ENCODE assay signal across 8 mouse cellular contexts in the genomic region with DNA sequence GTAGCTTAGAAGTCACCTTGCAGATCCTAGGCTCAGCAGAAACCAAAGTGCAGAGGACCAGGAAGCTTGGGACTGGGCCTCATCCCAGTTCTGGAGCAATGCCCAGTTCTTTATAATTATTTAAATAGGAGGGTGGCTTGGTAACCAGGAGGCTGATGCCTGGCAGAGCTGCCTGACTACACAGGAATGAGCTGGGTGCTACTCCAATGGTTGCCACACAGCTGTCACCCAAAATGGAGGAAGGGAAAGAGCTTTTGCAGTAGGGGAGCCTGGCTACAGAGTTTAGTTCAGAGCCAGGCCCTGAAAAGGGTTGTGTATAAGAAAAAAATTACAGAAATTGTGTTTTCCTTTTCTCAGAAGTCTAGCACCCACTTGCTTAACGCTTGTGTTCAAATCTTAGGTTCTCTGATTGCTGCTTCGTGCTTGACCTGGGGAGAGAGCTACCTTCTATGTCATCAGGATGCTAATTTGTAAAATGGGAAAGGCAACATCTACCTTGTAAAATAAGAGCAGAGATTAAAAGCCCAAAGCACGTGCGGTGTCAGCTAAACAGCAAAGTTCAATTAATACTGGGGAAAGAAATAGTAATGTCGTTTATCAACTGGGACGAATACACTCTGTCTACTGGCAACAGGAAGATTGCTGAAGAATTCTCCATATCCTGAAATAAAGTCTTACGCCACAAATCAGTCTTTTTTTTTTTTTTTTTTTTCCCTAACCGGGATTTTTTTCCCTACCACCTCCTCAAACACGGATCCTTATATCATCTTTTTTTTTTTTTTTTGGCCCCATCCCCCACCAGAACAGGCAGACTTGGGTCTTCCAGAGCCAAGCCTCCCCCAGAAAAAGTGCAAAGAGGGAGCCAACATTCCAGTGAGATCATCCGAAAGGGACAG. TPM values are rescaled to one million over a fixed set of nuclear protein-coding genes. Genes with fewer than 3 reads are reported as not detected.
A peak's percentile ranks its signal among the peaks of the same experiment; 100 is the strongest.
DNase-seq lines count a peak whose midpoint lies in the region; ATAC-seq and TF ChIP-seq lines count a peak whose summit lies in the region.

No protein-coding gene starts in this region.

- H3K4me3 ChIP-seq in erythroblast, embryonic 14.5 days (replicated peaks): peak overlapping the region; percentile 59
- peak overlapping the region; percentile 93 for H3K4me3 ChIP-seq in E14TG2a.4 (replicated peaks; ENCODE audit: low read length)
- peak overlapping the region; percentile 98 for H3K4me3 ChIP-seq in embryonic facial prominence, embryonic 14.5 days (ENCODE audit: low read depth, low read length)
- peak overlapping the region; percentile 89 for H3K4me3 ChIP-seq in hindbrain, embryonic 12.5 days
- peak overlapping the region; percentile 97 for H3K4me3 ChIP-seq in stomach, embryonic 15.5 days (replicated peaks)

- peak overlapping the region; percentile 73 for H3K4me2 ChIP-seq in embryonic facial prominence, embryonic 14.5 days (ENCODE audit: low read depth, low read length)
- peak overlapping the region; percentile 63 for H3K4me2 ChIP-seq in hindbrain, embryonic 12.5 days (replicated peaks)
- peak overlapping the region; percentile 58 for H3K4me2 ChIP-seq in stomach, embryonic 15.5 days

- ATAC-seq in erythroblast, adult 5-6 weeks (replicated peaks; ENCODE audit: low FRiP score, poor library complexity, severe bottlenecking): no peak
- peak; percentile 3; the same call in 1 of the 2 replicates for ATAC-seq in embryonic facial prominence, embryonic 14.5 days (ENCODE audit: low read depth)
- ATAC-seq in hindbrain, embryonic 12.5 days (ENCODE audit: low FRiP score): no peak
- no peak for ATAC-seq in stomach, embryonic 15.5 days (ENCODE audit: insufficient read depth, low FRiP score, low read depth)

- peak overlapping the region; percentile 88 for H3K27ac ChIP-seq in embryonic facial prominence, embryonic 14.5 days (replicated peaks; ENCODE audit: low read depth, low read length)
- peak overlapping the region; percentile 92 for H3K27ac ChIP-seq in hindbrain, embryonic 12.5 days
- peak overlapping the region; percentile 92 for H3K27ac ChIP-seq in stomach, embryonic 15.5 days

- DNase-seq in embryonic facial prominence, embryonic 14.5 days (ENCODE audit: low spot score): peak; percentile 76
- peak; percentile 51 to 52 for DNase-seq in layer of hippocampus, postnatal 10 days (ENCODE audit: low spot score in 2 of 2)
- DNase-seq in lung, postnatal 14 days: peak; percentile 52

- peaks cover 10% of the 10 kb centered on the region for H3K4me1 ChIP-seq in erythroblast, embryonic 14.5 days (ENCODE audit: control insufficient read depth)
- peaks cover 75% of the 10 kb centered on the region for H3K4me1 ChIP-seq in E14TG2a.4 (replicated peaks; ENCODE audit: low read depth, low read length)
- H3K4me1 ChIP-seq in embryonic facial prominence, embryonic 14.5 days (ENCODE audit: control insufficient read depth, insufficient read depth, low read length): peaks cover 29% of the 10 kb centered on the region
- H3K4me1 ChIP-seq in hindbrain, embryonic 12.5 days: peaks cover 44% of the 10 kb centered on the region
- H3K4me1 ChIP-seq in stomach, embryonic 15.5 days: peaks cover 27% of the 10 kb centered on the region

- H3K9me3 ChIP-seq in erythroblast, embryonic 14.5 days (ENCODE audit: control insufficient read depth, low read length): peaks cover 2% of the 10 kb centered on the region; the same call in 1 of the 2 replicates
- H3K9me3 ChIP-seq in E14TG2a.4 (ENCODE audit: low read length): no peaks in the 10 kb centered on the region
- no peaks in the 10 kb centered on the region for H3K9me3 ChIP-seq in embryonic facial prominence, embryonic 14.5 days (ENCODE audit: control insufficient read depth, low read length)
- no peaks in the 10 kb centered on the region for H3K9me3 ChIP-seq in hindbrain, embryonic 12.5 days (replicated peaks)
- H3K9me3 ChIP-seq in stomach, embryonic 15.5 days: no peaks in the 10 kb centered on the region

- TF ChIP-seq CTCF in E14TG2a.4 (conservative IDR thresholded peaks at IDR 0.05; ENCODE audit: low read length): no peak

- peaks cover 8% of the 10 kb centered on the region for H3K36me3 ChIP-seq in erythroblast, embryonic 14.5 days (ENCODE audit: control insufficient read depth)
- peaks cover 35% of the 10 kb centered on the region for H3K36me3 ChIP-seq in E14TG2a.4 (ENCODE audit: insufficient read depth, low read length)
- peaks cover 26% of the 10 kb centered on the region; the same call in 1 of the 2 replicates for H3K36me3 ChIP-seq in embryonic facial prominence, embryonic 14.5 days (ENCODE audit: control insufficient read depth, insufficient read depth, low read length)
- peaks cover 17% of the 10 kb centered on the region for H3K36me3 ChIP-seq in hindbrain, embryonic 12.5 days
- no peaks in the 10 kb centered on the region for H3K36me3 ChIP-seq in stomach, embryonic 15.5 days

- peak overlapping the region; percentile 98 for H3K9ac ChIP-seq in embryonic facial prominence, embryonic 14.5 days (ENCODE audit: low read depth, low read length)
- H3K9ac ChIP-seq in hindbrain, embryonic 12.5 days: peak overlapping the region; percentile 97
- peak overlapping the region; percentile 44 for H3K9ac ChIP-seq in stomach, embryonic 15.5 days

- WGBS in embryonic facial prominence, embryonic 14.5 days: 13% methylated on average over 10 of the region's 10 CpGs
- 15% methylated on average over 10 of the region's 10 CpGs for WGBS in hindbrain, embryonic 12.5 days
- 12% methylated on average over 10 of the region's 10 CpGs for WGBS in stomach, embryonic 15.5 days

- H3K27me3 ChIP-seq in erythroblast, embryonic 14.5 days (ENCODE audit: control insufficient read depth): peaks cover 73% of the 10 kb centered on the region
- no peaks in the 10 kb centered on the region for H3K27me3 ChIP-seq in E14TG2a.4 (ENCODE audit: insufficient read depth, low read length)
- H3K27me3 ChIP-seq in embryonic facial prominence, embryonic 14.5 days (replicated peaks; ENCODE audit: control insufficient read depth, insufficient read depth, low read length): no peaks in the 10 kb centered on the region
- no peaks in the 10 kb centered on the region for H3K27me3 ChIP-seq in hindbrain, embryonic 12.5 days
- H3K27me3 ChIP-seq in stomach, embryonic 15.5 days (replicated peaks): no peaks in the 10 kb centered on the region

RNA-seq across cellular contexts. Expression of gene Sptan1, which starts 0.8 kb away (rescaled TPM):
- polyA plus RNA-seq in erythroblast, embryonic 14.5 days (2012): 0.01 and 0.04 TPM in 2 replicates
- total RNA-seq in erythroblast, adult 5-6 weeks (2015; ENCODE audit: low replicate concordance): 16.5 TPM in 2 replicates
- 18.1 and 21.6 TPM in 2 replicates for total RNA-seq in erythroblast, adult 5-6 weeks (2017; ENCODE audit: low replicate concordance)
- polyA plus RNA-seq in embryonic facial prominence, embryonic 14.5 days (2014; fragmentation: Nextera tagmentation; extraction: Ambion mirVana): 149 and 159 TPM in 2 replicates
- 179 and 188 TPM in 2 replicates for polyA plus RNA-seq in hindbrain, embryonic 12.5 days (2016; fragmentation: Nextera tagmentation; extraction: Ambion mirVana)
- 1,000 to 10,000 TPM in 1 of 2 experiments, 100 to 1,000 TPM in 1; 939 to 1,018 TPM for total RNA-seq in layer of hippocampus, postnatal 10 days (2021)
- 74.3 and 78.5 TPM in 2 replicates for polyA plus RNA-seq in stomach, embryonic 15.5 days (2015; fragmentation: Nextera tagmentation; extraction: Ambion mirVana)

RNA-seq across cellular contexts. Expression of gene Gle1, which starts 29.4 kb away (rescaled TPM):
- 6.5 and 7.0 TPM in 2 replicates for polyA plus RNA-seq in erythroblast, embryonic 14.5 days (2012)
- 3.5 and 12.1 TPM in 2 replicates for total RNA-seq in erythroblast, adult 5-6 weeks (2015; ENCODE audit: low replicate concordance)
- 16.0 and 23.0 TPM in 2 replicates for total RNA-seq in erythroblast, adult 5-6 weeks (2017; ENCODE audit: low replicate concordance)
- 44.1 and 54.0 TPM in 2 replicates for polyA plus RNA-seq in embryonic facial prominence, embryonic 14.5 days (2014; fragmentation: Nextera tagmentation; extraction: Ambion mirVana)
- 69.1 and 72.5 TPM in 2 replicates for polyA plus RNA-seq in hindbrain, embryonic 12.5 days (2016; fragmentation: Nextera tagmentation; extraction: Ambion mirVana)
- total RNA-seq in layer of hippocampus, postnatal 10 days (2021): 10 to 100 TPM; 43.4 to 45.0 TPM
- 49.3 and 51.8 TPM in 2 replicates for polyA plus RNA-seq in stomach, embryonic 15.5 days (2015; fragmentation: Nextera tagmentation; extraction: Ambion mirVana)

Comparison
In these comparisons a context has a peak if more than half of its experiments do, and no peak if none do; other contexts are left out.
1. H3K9ac ChIP-seq: peak in every context shown above with its lines; median percentile 98 in embryonic facial prominence, embryonic 14.5 days; 97 in hindbrain, embryonic 12.5 days; 44 in stomach, embryonic 15.5 days.
2. RNA of gene Sptan1, which starts 0.8 kb away (polyA plus RNA-seq): 179 to 188 TPM in hindbrain, embryonic 12.5 days, 149 to 159 TPM in embryonic facial prominence, embryonic 14.5 days and 74.3 to 78.5 TPM in stomach, embryonic 15.5 days; 0.01 to 0.04 TPM in erythroblast, embryonic 14.5 days; every median in the first group is over 10 times any median in the second.
3. Peak in every context shown above with its lines, with median percentiles within 50 percentile points of each other: H3K4me3 ChIP-seq, DNase-seq, H3K27ac ChIP-seq and H3K4me2 ChIP-seq.